Mouse (Mus musculus) c-Kit-positive CD71-positive TER-119-positive erythroid progenitor cells, embryonic 14.5 days (primary cell): Measurements from ENCODE around the gene Gigyf1.

Experiments
- DNase-seq: peaks from one replicate; pipeline ENCODE4 v3.0.0-alpha.2; 2013; ENCODE audit warnings: low spot score

Gigyf1 gene

GRCm38 (mm10) chr5:137574470-137574901 is 56.1 kb downstream of the Gigyf1 start:
- no peak for DNase-seq
